15 mouse cellular contexts compared by ENCODE assay signal in the genomic region with DNA sequence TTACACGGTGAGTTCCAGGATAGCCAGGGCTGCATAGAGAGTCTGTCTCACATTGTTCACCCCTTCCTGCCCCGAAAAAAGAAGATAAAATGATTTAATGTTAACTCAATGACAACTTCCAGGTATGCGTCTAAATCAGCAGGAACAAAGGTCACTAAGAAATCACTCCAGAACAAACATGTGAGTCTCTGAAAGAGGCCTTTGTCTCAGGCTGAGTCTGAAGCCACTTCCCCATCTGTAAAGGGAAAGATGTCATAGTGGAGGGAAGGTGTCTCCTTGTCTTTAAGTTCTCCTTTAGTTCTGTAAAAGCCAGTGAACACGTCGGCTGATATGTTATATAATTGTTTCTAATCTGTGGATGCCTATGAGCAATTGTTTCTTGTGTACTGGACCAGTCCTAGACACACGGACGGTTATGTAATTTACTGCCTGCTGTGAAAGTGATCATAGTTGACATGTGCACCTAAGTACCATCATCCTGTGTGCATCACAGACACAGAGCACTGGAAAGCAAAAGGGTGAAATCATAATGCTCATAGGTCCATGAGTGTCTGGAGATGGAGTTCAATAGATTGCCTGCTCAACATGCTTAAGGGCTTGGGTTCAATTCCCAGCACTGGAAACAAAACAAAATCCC.
DNase-seq lines count a peak whose midpoint lies in the region; ATAC-seq and TF ChIP-seq lines count a peak whose summit lies in the region.
"Had no signal": no experiment of that assay in that cellular context is flagged by ENCODE, and none has a peak within 500 bp of the region (broad histone marks: within the 10 kb centered on the region; RNA-seq: fewer than 3 reads in every experiment).

No protein-coding gene starts in this region.

- WGBS in liver, adult 2 months, result 69% methylated on average over 7 of the region's 7 CpGs
- 54% methylated on average over 7 of the region's 7 CpGs for WGBS in liver, embryonic 12.5 days (ENCODE audit: insufficient replicate concordance)
- WGBS in embryonic facial prominence, embryonic 15.5 days, result 54% methylated on average over 7 of the region's 7 CpGs
- WGBS in limb, embryonic 10.5 days, result 69% methylated on average over 7 of the region's 7 CpGs
- 47% methylated on average over 7 of the region's 7 CpGs for WGBS in stomach, postnatal 0 days

- no peaks in the 10 kb centered on the region for H3K4me1 ChIP-seq in liver, adult 2 months (ENCODE audit: control insufficient read depth, insufficient read depth, low read length)
- no peaks in the 10 kb centered on the region for H3K4me1 ChIP-seq in liver, embryonic 12.5 days
- peaks cover 35% of the 10 kb centered on the region for H3K4me1 ChIP-seq in embryonic facial prominence, embryonic 15.5 days
- peaks cover 43% of the 10 kb centered on the region for H3K4me1 ChIP-seq in limb, embryonic 10.5 days
- no peaks in the 10 kb centered on the region for H3K4me1 ChIP-seq in stomach, postnatal 0 days (replicated peaks; ENCODE audit: control insufficient read depth, insufficient read depth)

- no peak overlapping the region for H3K4me2 ChIP-seq in liver, embryonic 12.5 days
- no peak overlapping the region for H3K4me2 ChIP-seq in embryonic facial prominence, embryonic 15.5 days (replicated peaks)
- no peak overlapping the region for H3K4me2 ChIP-seq in stomach, postnatal 0 days (replicated peaks; ENCODE audit: low read depth)

- TF ChIP-seq POLR2A in liver, adult 2 months (IDR thresholded peaks at IDR 0.05; ENCODE audit: extremely low read depth, insufficient read depth, low read length), result no peak

- H3K36me3 ChIP-seq in liver, adult 2 months (ENCODE audit: control insufficient read depth, insufficient read depth, low read length), result no peaks in the 10 kb centered on the region
- no peaks in the 10 kb centered on the region for H3K36me3 ChIP-seq in liver, embryonic 12.5 days
- no peaks in the 10 kb centered on the region for H3K36me3 ChIP-seq in embryonic facial prominence, embryonic 15.5 days
- no peaks in the 10 kb centered on the region for H3K36me3 ChIP-seq in limb, embryonic 10.5 days
- H3K36me3 ChIP-seq in stomach, postnatal 0 days (ENCODE audit: control insufficient read depth, insufficient read depth, low read length), result no peaks in the 10 kb centered on the region
- H3K36me3 ChIP-seq: hindbrain, embryonic 13.5 days had no signal

- H3K79me2 ChIP-seq in liver, adult 2 months (ENCODE audit: control insufficient read depth, insufficient read depth, low read length), result no peaks in the 10 kb centered on the region

- no peak for ATAC-seq in liver, embryonic 12.5 days
- ATAC-seq in embryonic facial prominence, embryonic 15.5 days (ENCODE audit: insufficient number of reproducible peaks, low FRiP score, low TSS enrichment, low read depth), result no peak
- ATAC-seq in stomach, postnatal 0 days (ENCODE audit: low FRiP score, low TSS enrichment), result peak; percentile 73

- TF ChIP-seq CTCF in liver, adult 2 months (IDR thresholded peaks at IDR 0.05; ENCODE audit: low read depth, low read length), result no peak
- TF ChIP-seq CTCF in stomach, postnatal 0 days (IDR thresholded peaks at IDR 0.05; ENCODE audit: low read depth), result no peak

- no peak overlapping the region for H3K27ac ChIP-seq in liver, adult 2 months (replicated peaks; ENCODE audit: insufficient read depth, low read depth, low read length)
- no peak overlapping the region for H3K27ac ChIP-seq in liver, embryonic 12.5 days
- peak overlapping the region; percentile 84 for H3K27ac ChIP-seq in embryonic facial prominence, embryonic 15.5 days (replicated peaks)
- peak overlapping the region; percentile 85 for H3K27ac ChIP-seq in limb, embryonic 10.5 days
- H3K27ac ChIP-seq in stomach, postnatal 0 days (replicated peaks), result no peak overlapping the region
- H3K27ac ChIP-seq: hindbrain, embryonic 13.5 days; layer of hippocampus, adult 2 months had no signal

- no peak for TF ChIP-seq EP300 in stomach, postnatal 0 days (optimal IDR thresholded peaks at IDR 0.05)

- H3K27me3 ChIP-seq in liver, adult 2 months (ENCODE audit: control insufficient read depth, insufficient read depth, low read length), result no peaks in the 10 kb centered on the region
- H3K27me3 ChIP-seq in liver, embryonic 12.5 days (replicated peaks), result 0 out of 2 replicates have a peak, but pooled peaks cover 3% of the 10 kb centered on the region
- no peaks in the 10 kb centered on the region for H3K27me3 ChIP-seq in embryonic facial prominence, embryonic 15.5 days
- H3K27me3 ChIP-seq in limb, embryonic 10.5 days (ENCODE audit: low read depth, poor library complexity, severe bottlenecking), result no peaks in the 10 kb centered on the region
- H3K27me3 ChIP-seq in stomach, postnatal 0 days (ENCODE audit: control insufficient read depth, insufficient read depth, low read length), result no peaks in the 10 kb centered on the region
- H3K27me3 ChIP-seq: CH12.LX had no signal

- peak; percentile 6 for DNase-seq in liver, adult 2 months (ENCODE audit: extremely low read depth, low read depth, low spot score)
- no peak for DNase-seq in limb, embryonic 10.5 days (ENCODE audit: low spot score)
- DNase-seq in stomach, postnatal 0 days (ENCODE audit: low spot score), result no peak
- DNase-seq in cerebellum, adult 9-11 months, result no peak
- no peak for DNase-seq in kidney, adult 9 months
- DNase-seq: cerebellum, adult 9-10 months; kidney, adult 8-10 months; lung, adult 2 months; thymus, postnatal 4 days had no signal

- no peak overlapping the region for H3K9ac ChIP-seq in liver, adult 2 months (ENCODE audit: low read depth, low read length)
- H3K9ac ChIP-seq in liver, embryonic 12.5 days, result no peak overlapping the region
- no peak overlapping the region for H3K9ac ChIP-seq in embryonic facial prominence, embryonic 15.5 days
- no peak overlapping the region for H3K9ac ChIP-seq in stomach, postnatal 0 days (ENCODE audit: low read length)
- H3K9ac ChIP-seq: hindbrain, embryonic 13.5 days had no signal

- H3K9me3 ChIP-seq in liver, embryonic 12.5 days (replicated peaks), result no peaks in the 10 kb centered on the region
- no peaks in the 10 kb centered on the region for H3K9me3 ChIP-seq in embryonic facial prominence, embryonic 15.5 days (replicated peaks)
- no peaks in the 10 kb centered on the region for H3K9me3 ChIP-seq in limb, embryonic 10.5 days (replicated peaks)
- no peaks in the 10 kb centered on the region for H3K9me3 ChIP-seq in stomach, postnatal 0 days (ENCODE audit: control insufficient read depth, low read length)
- H3K9me3 ChIP-seq: hindbrain, embryonic 13.5 days had no signal

- H3K4me3 ChIP-seq in liver, adult 2 months (ENCODE audit: insufficient read depth, low read depth, low read length), result no peak overlapping the region
- no peak overlapping the region for H3K4me3 ChIP-seq in liver, embryonic 12.5 days
- H3K4me3 ChIP-seq in embryonic facial prominence, embryonic 15.5 days (replicated peaks), result no peak overlapping the region
- H3K4me3 ChIP-seq in limb, embryonic 10.5 days, result no peak overlapping the region
- no peak overlapping the region for H3K4me3 ChIP-seq in stomach, postnatal 0 days (ENCODE audit: low read depth, low read length)
- H3K4me3 ChIP-seq: hindbrain, embryonic 13.5 days; layer of hippocampus, adult 2 months; myocyte had no signal

Comparison
In these comparisons a context has a peak if more than half of its experiments do, and no peak if none do; other contexts are left out.
1. H3K27ac ChIP-seq: peak in embryonic facial prominence, embryonic 15.5 days (single experiment) and limb, embryonic 10.5 days (single experiment); none in liver, adult 2 months (single experiment), liver, embryonic 12.5 days (single experiment) and stomach, postnatal 0 days (single experiment).